Mouse (Mus musculus) left cerebral cortex, postnatal 10 days (tissue): ENCODE data around the gene Gm20388. TPM values are rescaled to one million over a fixed set of nuclear protein-coding genes. Genes with fewer than 3 reads are reported as not detected.
A peak's percentile ranks its signal among the peaks of the same experiment; 100 is the strongest.

Experiments
- DNase-seq, 2 experiments: peaks; one replicate each; pipeline ENCODE4 v3.0.0; 2021 to 2022; ENCODE audit warnings: low spot score in 2 of 2, mixed read lengths in 1 of 2; ENCODE audit errors: extremely low spot score in 1 of 2
- intact Hi-C: fragments of 180-260 bp; cut with DNase I; formaldehyde crosslinking; loops from one replicate; pipeline ENCODE4 v1.15.1; 2025
- total RNA-seq, 2 experiments: library from RNA; stranded (reverse); gene quantifications; 2 replicates each; pipeline ENCODE4 v1.2.3; 2021

Gene Gm20388
- total RNA-seq, 2 experiments from 2014 or later: 4.4 to 9.0 TPM

DNA sequence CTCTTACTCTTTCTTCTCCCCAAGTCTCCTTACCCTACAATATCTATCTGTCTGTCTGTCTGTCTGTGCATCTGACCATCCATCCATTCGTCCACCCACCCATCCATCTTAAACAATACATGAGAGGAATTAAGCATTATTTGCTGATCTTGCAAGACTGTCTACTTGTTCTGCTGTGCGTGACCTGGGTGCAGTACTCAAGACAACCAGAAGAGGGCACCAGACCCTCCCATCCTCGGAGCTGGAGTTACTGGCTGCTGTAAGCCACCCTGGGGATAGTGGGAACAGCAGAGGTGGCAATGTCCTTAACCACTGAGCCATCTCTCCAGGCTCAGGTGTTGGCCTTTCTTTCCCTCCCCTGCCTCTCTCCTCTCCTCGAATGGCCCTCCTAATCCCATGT lies 987.4 kb downstream of the Gm20388 start:
- intact Hi-C loops: loop anchor here (5.0 kb wide), 2 partner anchors 174 to 194 kb away; no protein-coding TSS in a partner anchor
- DNase-seq: peak in 1 of 2 experiments; percentile 52

DNA sequence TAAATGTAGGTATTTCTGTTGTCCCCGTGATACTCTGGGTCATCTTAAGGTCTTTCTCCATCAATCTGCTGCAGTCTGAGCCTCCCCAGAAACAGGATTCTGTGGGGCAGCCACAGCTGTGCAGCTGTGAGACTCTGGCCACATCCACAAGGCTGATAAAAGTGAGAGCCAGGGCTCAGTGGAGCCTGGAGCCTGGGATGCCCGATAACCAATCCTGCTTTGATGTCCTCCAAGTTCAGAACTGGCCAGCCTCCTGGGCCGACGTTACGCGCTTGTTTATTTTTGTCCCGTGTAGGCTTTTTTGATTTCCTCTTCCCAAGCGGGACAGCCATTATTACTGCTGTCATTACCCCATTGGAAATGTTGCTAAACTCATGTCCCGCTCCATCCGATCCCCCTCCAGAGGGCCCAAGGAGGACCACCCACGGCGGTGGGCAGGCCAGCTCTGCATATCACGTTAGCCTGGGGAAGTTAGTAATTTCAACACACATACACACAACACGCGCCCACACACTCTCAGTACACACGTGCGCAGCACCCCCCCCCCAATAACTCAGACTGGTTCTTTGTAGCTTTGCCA lies 988.3 kb downstream of the Gm20388 start:
- no peak for DNase-seq
- intact Hi-C loops: loop anchor here (5.0 kb wide), 2 partner anchors 173 to 193 kb away; no protein-coding TSS in a partner anchor

DNA sequence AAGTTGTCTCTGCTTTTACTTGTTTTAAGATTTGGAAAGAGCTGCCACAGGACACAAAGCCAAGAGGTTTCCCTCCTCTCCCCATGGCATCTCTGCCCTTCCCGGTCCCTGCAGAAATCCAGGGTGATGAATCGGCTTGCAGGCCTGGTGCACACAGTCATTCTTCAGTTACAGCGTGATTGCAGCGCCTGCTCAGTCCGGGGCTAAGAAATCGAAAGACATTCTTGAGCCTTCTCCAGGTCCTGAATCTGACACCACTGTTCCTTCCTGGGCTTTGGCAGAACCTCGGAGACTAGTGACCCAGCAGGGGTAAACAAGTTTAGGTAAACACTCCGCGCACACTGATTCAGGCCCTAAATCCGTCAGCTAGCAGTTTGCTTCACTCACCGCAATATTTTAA lies 991.7 kb downstream of the Gm20388 start:
- DNase-seq: no peak
- intact Hi-C loops: no loop called here

DNA sequence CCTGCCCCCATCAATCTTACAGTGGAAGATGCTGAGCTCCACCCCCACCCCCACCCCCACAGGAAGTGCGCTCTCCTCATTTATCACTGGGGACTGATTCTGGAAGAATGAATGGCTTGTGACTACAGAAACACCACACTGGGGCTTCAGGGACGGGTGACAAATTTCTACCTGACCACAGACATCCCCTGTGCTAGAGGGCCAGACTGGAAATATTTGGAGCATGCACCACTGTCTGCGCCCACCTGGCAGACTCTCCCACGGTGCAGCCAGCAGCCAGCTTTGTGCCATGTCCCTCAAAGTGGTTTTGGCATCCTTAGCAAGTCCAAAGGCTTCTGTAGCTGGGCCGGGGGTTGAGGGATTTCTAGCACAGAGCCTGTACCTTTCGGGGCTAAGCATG lies 997.0 kb downstream of the Gm20388 start:
- no peak for DNase-seq
- intact Hi-C loops: no loop called here

DNA sequence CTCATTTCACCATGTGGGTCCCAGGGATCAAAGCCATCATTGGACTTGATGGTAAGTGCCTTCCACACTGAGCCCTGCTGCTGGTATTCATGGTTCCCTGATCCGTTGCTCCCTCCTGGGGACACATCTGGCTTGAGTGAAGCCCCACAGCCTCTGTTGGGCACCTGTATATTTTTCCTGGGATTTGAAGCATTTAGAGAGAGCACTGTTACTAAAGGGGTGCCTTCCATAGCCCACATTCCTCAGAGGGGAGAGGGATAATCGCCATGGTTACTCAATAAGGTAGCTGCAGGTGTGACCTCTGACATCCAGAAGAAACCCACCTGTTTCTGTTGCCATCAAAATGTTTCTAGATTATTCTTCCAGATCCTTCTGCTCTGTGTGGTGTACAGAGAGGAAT lies 1000.3 kb downstream of the Gm20388 start:
- intact Hi-C loops: no loop called here
- no peak for DNase-seq

DNA sequence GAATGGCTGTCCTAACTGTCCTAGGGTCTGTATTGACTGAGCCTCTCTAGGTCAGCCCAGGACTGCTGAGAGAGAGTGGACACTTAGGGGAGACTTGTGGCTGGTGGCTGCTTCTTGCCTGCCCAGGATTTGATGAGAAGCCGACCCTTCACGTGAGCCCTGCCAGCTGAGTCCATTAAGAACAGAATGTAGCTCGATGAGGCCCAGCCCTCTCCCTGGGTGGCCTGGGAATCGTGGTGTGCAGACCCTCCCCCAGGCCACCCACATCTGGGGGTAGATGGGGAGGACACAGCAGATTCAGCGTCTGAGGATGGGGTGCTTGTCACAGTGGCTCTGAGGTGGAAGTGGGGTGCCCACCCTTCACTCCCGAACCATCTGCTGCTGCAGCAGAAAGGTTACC lies 1001.8 kb downstream of the Gm20388 start:
- intact Hi-C loops: no loop called here
- no peak for DNase-seq

DNA sequence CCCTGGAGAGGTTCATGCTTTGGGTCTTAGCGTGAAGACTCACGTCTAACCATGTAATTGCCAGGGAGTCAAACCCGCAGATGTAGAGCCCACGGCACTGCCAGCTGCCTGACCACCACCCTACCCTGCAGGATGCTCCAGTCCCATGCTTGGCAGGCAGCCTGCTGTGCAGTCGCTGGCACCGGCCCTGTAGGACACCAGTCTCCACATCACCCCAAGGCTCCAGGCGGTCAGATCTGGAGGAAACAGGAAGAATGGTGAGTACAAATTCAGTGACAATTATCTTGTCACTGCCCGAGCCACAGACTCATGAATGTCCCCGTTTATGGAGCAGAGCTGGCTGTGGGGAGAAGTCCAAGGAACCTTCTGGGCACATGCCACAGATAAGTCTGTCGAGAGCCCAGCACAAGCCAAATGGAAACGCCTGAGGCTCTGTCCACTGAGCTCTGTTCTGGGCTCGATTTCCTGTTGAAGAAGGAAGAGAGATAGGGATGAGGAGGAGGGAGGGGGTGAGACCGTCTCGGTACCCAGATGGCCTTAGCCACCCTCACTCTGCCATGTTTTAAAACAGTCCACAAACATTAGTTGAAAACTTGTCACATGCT lies 1006.3 kb downstream of the Gm20388 start:
- intact Hi-C loops: no loop called here
- DNase-seq: no peak

DNA sequence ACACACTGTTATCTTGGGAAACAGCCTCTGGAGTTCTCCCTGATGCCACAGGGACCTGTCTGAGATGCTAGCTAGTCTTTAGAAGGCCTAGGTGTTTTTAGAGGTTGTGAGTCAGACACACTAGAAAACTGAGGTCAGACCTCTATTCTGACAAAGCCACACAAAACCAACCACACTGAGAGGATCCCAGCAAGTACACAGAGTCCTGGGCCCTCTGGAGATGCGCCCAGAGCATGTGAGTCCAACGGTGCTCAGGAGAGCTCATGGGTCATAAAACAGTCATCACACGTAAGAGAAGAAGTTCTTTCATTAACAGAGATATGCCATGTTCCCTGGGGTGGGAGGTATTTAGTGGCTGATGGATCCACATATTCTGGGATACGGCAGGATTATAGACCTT lies 1009.9 kb downstream of the Gm20388 start:
- intact Hi-C loops: no loop called here
- DNase-seq: no peak

DNA sequence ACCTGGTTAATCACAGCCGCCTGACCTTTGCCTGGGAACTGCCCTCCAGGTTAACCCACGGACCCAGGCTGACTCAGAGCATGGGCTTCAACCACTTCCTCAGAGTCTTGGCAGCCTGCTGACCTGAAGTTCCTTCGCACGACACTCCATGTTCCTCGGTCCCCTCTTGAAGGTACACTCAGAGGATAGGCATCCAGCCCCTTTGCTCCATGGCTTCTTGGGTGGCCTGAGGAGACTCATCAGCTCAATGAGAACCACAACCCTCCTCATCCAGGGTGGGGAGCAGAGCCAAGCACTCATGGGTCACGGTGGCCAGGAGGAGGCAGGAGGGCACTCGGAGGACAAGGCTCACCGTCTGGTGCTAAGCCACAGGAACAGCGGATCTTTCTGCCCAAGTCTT lies 1015.6 kb downstream of the Gm20388 start:
- no peak for DNase-seq
- intact Hi-C loops: no loop called here

DNA sequence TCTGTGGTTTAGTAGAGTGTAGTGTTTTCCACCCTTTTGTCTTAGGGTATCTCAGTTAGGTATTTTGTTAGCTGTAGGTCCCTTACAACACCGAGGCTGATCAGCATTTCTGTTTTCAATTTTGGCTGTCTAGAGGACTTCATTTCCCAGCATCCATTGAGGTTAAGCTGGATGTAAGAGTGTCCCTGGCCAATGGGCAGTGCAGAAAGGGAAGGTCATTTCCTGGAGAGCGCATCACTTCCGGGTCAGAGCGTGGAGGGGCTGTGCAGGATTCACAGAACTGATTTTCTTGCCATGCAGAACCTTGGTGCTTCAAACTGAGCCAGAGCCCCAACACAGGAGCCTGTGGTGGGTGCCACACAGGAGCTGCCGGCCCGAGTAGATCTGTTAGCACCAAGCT lies 1017.4 kb downstream of the Gm20388 start:
- no peak for DNase-seq
- intact Hi-C loops: no loop called here

DNA sequence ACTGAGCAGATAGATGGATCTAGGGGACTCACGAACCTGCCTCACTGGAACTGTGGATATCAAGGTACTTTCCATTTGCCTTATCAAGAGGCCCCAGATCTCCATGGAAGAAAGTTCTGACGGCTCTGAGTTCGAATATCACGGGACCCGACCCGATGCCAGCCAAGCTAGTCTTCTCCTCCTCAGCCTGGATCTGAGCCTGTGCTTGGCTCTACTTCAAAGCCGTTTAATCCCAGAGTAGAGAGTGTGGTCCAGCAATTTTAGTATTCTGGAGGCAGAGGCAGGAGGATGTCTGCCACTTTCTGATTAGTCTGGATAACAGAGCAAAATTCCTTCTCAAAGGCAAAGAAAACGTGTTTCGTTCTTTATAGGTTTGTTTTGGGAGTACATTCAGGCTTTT lies 1024.0 kb downstream of the Gm20388 start:
- intact Hi-C loops: no loop called here
- peak in 1 of 2 experiments; percentile 7 for DNase-seq

DNA sequence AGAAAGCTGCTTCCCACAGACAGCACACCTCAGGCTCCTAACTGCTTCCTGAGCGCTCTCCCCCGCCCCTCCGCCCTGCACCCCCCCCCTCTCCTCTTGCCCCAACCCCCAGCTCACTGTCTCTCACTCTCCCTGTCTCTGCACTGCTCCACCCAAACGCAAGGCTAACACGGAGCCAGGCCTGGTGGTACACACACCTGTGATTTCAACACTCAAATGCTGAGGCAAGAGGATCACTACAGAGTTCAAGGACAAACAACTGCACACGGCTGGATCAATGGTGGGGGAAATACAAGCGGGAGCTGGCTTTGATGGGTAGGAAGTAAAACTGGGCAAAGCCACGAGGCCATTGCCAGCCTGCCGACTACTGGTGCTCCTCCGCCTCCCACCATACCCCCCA lies 1026.0 kb downstream of the Gm20388 start:
- intact Hi-C loops: no loop called here
- DNase-seq: no peak

DNA sequence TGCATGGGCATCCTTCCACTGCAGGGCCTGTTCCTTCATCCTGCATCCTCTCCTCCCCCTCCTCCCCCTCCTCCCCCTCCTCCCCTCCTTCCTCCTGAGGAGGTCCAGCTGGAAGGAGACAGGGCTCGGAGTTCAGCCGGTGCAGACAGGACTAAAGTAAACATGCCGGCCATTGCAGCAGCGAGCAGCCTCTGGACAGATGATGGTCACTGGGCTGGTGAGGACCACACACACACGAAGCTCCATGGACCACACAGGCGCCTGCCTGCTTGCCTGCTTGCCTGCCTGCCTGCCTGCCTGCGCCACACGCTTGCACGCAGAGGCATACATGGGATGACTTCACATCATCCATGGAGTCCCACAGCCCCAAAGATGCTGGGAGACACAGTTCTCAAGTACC lies 1026.8 kb downstream of the Gm20388 start:
- intact Hi-C loops: no loop called here
- DNase-seq: no peak

DNA sequence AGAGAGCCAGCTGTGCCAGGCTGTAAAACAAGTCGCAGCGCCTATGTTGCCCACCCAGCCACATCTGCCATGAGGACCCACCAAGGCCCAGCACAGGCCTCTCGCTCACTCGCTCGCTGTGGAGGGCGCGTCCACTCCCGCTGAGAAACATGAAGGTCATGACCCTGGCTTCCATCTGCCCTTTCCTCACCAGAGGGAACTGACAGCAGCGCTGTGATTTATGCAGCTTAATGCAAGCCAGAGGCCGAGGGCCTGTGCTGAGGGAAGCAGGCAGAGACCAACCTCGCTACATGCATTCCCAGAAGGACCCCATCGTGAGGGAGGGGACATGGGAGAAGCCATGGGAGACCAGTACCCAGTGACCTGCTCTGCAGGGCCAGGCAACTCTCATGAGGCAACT lies 1029.6 kb downstream of the Gm20388 start:
- intact Hi-C loops: no loop called here
- no peak for DNase-seq

DNA sequence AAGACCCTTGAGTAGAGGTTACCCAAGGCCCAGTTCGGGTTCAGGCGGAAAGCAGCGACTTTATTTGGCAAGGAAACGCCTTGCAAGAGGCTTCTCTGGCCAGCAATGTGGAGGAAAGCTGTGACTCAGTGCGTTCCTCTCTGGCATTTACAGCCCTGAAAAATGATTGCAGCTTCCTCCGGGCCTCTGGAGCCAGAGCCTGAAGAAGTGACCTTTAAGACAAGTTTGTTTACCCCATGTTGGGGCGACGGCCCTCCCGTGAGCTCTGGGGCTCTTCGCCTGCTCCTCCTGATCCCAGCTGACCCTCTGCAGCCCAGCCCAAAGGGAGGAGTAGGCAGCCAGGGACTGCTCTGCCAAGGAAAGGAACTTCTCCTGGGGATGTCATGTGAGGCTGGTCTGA lies 1036.6 kb downstream of the Gm20388 start:
- intact Hi-C loops: no loop called here
- no peak for DNase-seq

DNA sequence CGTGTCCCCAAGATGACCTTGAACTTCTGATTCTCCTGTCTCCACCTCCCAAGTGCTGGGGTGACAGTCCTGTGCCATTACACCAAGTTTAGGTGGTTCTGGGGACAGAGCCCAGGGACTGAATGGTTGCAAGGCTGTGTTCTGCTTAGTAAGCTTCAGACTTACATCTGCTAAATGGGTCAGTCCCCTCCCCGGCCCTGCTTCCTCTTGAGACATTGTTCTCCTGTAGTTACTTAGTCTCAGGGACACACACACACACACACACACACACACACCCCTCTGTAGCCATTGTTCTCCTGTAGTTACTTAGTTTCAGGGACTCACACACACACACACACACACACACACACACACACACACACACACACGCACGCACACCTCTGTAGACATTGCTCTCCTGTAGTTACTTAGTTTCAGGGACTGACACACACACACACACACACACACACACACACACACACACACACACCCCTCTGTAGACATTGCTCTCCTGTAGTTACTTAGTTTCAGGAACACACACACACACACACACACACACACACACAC lies 1037.5 kb downstream of the Gm20388 start:
- intact Hi-C loops: no loop called here

DNA sequence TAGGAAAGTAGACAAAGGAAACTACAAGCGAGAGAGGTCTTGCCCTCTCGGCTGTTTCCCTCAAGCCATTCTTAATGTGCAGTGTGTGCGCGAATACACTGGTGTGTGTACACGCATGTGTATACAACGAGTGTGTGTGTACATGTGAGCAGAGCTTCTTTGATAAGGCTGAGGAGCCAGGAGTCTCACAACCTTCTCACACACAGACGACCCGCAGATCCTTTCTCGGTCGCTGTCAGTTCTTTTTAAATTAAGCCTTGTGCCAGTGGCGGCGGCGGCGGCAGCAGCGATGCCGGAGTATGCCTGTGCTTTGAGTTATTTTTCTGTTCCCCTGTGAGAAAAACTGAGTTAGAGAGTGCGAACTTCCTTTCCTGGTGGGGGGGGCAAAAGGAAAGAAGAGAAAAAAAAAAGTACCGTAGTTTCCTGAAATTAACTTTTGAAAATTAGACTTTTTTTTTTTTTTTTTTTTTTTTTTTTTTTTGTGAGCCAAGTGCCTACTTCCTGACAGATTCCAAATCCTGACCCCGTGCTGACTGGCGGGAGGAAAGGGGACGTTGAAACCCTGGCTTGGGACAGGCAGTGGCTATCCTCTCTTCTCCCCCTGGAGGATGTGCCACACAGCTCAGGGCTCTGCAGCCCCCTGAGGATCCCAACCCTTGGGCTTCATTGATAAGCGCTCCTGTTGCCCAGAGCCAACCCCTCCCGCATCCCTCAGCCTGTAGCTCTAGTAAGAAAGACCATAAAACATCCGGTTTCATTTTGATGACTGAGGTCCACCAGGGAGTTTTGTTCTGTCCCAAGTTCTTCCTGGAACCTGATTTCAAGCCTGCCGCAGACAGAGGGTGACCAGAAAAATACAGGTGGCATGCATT lies 1038.2 kb downstream of the Gm20388 start:
- intact Hi-C loops: no loop called here
- DNase-seq: no peak

More for the DNA sequence above, 1037.5 kb downstream of the Gm20388 start:
- no peak for DNase-seq

DNA sequence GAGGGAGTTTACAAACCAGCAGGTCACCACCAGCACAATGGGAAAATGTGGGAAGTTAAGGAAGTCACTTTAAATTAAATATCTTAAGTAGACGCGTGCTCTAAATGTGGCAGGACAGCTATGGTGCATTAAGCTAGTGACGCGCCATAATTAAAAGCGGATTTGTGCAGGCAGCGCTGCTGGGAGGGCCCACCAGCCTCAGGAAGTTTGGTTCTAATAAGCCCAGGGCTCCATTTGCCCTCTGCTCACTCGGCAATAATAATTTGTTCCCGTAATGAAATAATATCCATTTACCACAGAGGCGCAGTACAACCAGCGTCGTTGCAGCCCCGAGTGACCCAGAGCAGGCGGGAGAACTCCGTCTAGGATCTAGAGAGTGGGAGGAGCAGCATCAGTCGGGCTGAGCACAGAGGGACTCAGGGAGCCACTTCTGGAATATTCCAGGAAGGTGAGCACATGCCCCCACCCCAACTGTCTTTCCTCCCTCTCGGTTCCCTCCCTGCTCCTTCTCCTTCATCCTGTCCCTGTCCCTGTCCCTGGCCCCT lies 1040.1 kb downstream of the Gm20388 start:
- intact Hi-C loops: no loop called here
- DNase-seq: no peak

DNA sequence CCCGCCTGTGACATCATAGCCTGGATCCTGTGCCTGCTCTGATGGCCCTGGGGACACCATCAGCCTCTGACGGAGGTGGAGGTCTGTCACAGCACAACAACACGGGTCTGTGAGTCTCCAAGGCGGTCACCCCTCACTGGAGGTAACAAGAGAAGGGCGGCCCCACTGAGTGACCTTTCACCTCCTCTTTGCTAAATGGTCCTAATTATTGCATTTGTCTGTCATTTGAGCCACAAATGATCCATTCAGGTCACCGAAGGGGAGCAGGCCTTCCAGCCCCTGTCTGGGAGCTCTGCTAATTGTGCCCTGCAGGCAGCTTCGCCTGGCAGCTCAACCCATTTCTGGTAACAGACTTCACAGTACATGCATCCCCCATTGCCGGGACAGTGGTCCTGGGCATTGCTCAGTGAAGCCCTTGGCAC lies 1048.8 kb downstream of the Gm20388 start:
- intact Hi-C loops: no loop called here
- no peak for DNase-seq
